Mouse (Mus musculus): ENCODE results near the gene Cmtm2b. TPM values are rescaled to one million over a fixed set of nuclear protein-coding genes. Genes with fewer than 3 reads are reported as not detected.

The Cmtm2b gene
- polyA plus RNA-seq, 1 experiment from 2014 or later: not detected

GRCm38 (mm10) chr8:104365695-104366094, 43.7 kb downstream of the Cmtm2b start:
- no peak overlapping the region for H3K4me3 ChIP-seq (ENCODE audit: low read depth, low read length)
- no peaks in the 10 kb centered on the region for H3K9me3 ChIP-seq (replicated peaks; ENCODE audit: control insufficient read depth, low read length)
- ATAC-seq (replicated peaks; ENCODE audit: insufficient number of reproducible peaks, low FRiP score, low TSS enrichment, low read depth) (no peak), DNase-seq (ENCODE audit: low spot score) (no peak)
- H3K9ac ChIP-seq (replicated peaks; ENCODE audit: low read length): no peak overlapping the region
- no peaks in the 10 kb centered on the region for H3K4me1 ChIP-seq (ENCODE audit: control insufficient read depth, insufficient read depth, low read length)
- WGBS: 86% methylated on average over 9 of the region's 9 CpGs
- no peaks in the 10 kb centered on the region for H3K36me3 ChIP-seq (replicated peaks; ENCODE audit: control insufficient read depth, insufficient read depth, low read depth, low read length)
- no peak overlapping the region for H3K4me2 ChIP-seq (ENCODE audit: low read depth, low read length)
- H3K27ac ChIP-seq (replicated peaks; ENCODE audit: low read depth, low read length): no peak overlapping the region
- no peaks in the 10 kb centered on the region for H3K27me3 ChIP-seq (ENCODE audit: control insufficient read depth, insufficient read depth, low read length)

- Histone ChIP-seq H3K9ac (replicated peaks; ENCODE audit: low read length) (no peak overlapping the region), H3K9me3 (replicated peaks; ENCODE audit: control insufficient read depth, low read length) (no peaks in the 10 kb centered on the region), H3K4me2 (ENCODE audit: low read depth, low read length) (no peak overlapping the region), H3K27ac (replicated peaks; ENCODE audit: low read depth, low read length) (no peak overlapping the region), H3K27me3 (ENCODE audit: control insufficient read depth, insufficient read depth, low read length) (no peaks in the 10 kb centered on the region), H3K4me1 (ENCODE audit: control insufficient read depth, insufficient read depth, low read length) (no peaks in the 10 kb centered on the region), H3K4me3 (ENCODE audit: low read depth, low read length) (no peak overlapping the region), H3K36me3 (replicated peaks; ENCODE audit: control insufficient read depth, insufficient read depth, low read depth, low read length) (no peaks in the 10 kb centered on the region)
- DNase-seq (ENCODE audit: low spot score) (no peak), ATAC-seq (replicated peaks; ENCODE audit: insufficient number of reproducible peaks, low FRiP score, low TSS enrichment, low read depth) (no peak)
- WGBS: 52% methylated on average over 5 of the region's 5 CpGs
Measured at GRCm38 (mm10) chr8:104367398-104367797, 45.4 kb downstream of the Cmtm2b start.

GRCm38 (mm10) chr8:104369591-104369990, 47.6 kb downstream of the Cmtm2b start:
- Histone ChIP-seq H3K9ac (replicated peaks; ENCODE audit: low read length) (no peak overlapping the region), H3K36me3 (replicated peaks; ENCODE audit: control insufficient read depth, insufficient read depth, low read depth, low read length) (no peaks in the 10 kb centered on the region), H3K4me1 (ENCODE audit: control insufficient read depth, insufficient read depth, low read length) (no peaks in the 10 kb centered on the region), H3K27me3 (ENCODE audit: control insufficient read depth, insufficient read depth, low read length) (no peaks in the 10 kb centered on the region), H3K4me2 (ENCODE audit: low read depth, low read length) (no peak overlapping the region), H3K27ac (replicated peaks; ENCODE audit: low read depth, low read length) (no peak overlapping the region), H3K9me3 (replicated peaks; ENCODE audit: control insufficient read depth, low read length) (no peaks in the 10 kb centered on the region), H3K4me3 (ENCODE audit: low read depth, low read length) (no peak overlapping the region)
- ATAC-seq (replicated peaks; ENCODE audit: insufficient number of reproducible peaks, low FRiP score, low TSS enrichment, low read depth) (no peak), DNase-seq (ENCODE audit: low spot score) (no peak)
- 80% methylated on average over 12 of the region's 12 CpGs for WGBS

GRCm38 (mm10) chr8:104370071-104370470, 48.0 kb downstream of the Cmtm2b start:
- 87% methylated on average over 6 of the region's 6 CpGs for WGBS
- no peak for ATAC-seq (replicated peaks; ENCODE audit: insufficient number of reproducible peaks, low FRiP score, low TSS enrichment, low read depth)

GRCm38 (mm10) chr8:104371121-104371520, 49.1 kb downstream of the Cmtm2b start:
- no peaks in the 10 kb centered on the region for H3K36me3 ChIP-seq (replicated peaks; ENCODE audit: control insufficient read depth, insufficient read depth, low read depth, low read length)
- ATAC-seq (replicated peaks; ENCODE audit: insufficient number of reproducible peaks, low FRiP score, low TSS enrichment, low read depth): no peak

More at GRCm38 (mm10) chr8:104370071-104370470, 48.0 kb downstream of the Cmtm2b start:
- Histone ChIP-seq H3K36me3 (replicated peaks; ENCODE audit: control insufficient read depth, insufficient read depth, low read depth, low read length) (no peaks in the 10 kb centered on the region), H3K27me3 (ENCODE audit: control insufficient read depth, insufficient read depth, low read length) (no peaks in the 10 kb centered on the region), H3K9me3 (replicated peaks; ENCODE audit: control insufficient read depth, low read length) (no peaks in the 10 kb centered on the region), H3K9ac (replicated peaks; ENCODE audit: low read length) (no peak overlapping the region), H3K27ac (replicated peaks; ENCODE audit: low read depth, low read length) (no peak overlapping the region), H3K4me1 (ENCODE audit: control insufficient read depth, insufficient read depth, low read length) (no peaks in the 10 kb centered on the region), H3K4me3 (ENCODE audit: low read depth, low read length) (no peak overlapping the region), H3K4me2 (ENCODE audit: low read depth, low read length) (no peak overlapping the region)
- no peak for DNase-seq (ENCODE audit: low spot score)

GRCm38 (mm10) chr8:104373779-104374178, 51.7 kb downstream of the Cmtm2b start:
- 80% methylated on average over 11 of the region's 11 CpGs for WGBS
- ATAC-seq (replicated peaks; ENCODE audit: insufficient number of reproducible peaks, low FRiP score, low TSS enrichment, low read depth): no peak

More at GRCm38 (mm10) chr8:104371121-104371520, 49.1 kb downstream of the Cmtm2b start:
- WGBS: 87% methylated on average over 6 of the region's 6 CpGs
- no peak overlapping the region for H3K4me3 ChIP-seq (ENCODE audit: low read depth, low read length)
- no peaks in the 10 kb centered on the region for H3K4me1 ChIP-seq (ENCODE audit: control insufficient read depth, insufficient read depth, low read length)
- H3K4me2 ChIP-seq (ENCODE audit: low read depth, low read length): no peak overlapping the region
- no peak overlapping the region for H3K27ac ChIP-seq (replicated peaks; ENCODE audit: low read depth, low read length)
- DNase-seq (ENCODE audit: low spot score): no peak
- H3K27me3 ChIP-seq (ENCODE audit: control insufficient read depth, insufficient read depth, low read length): no peaks in the 10 kb centered on the region
- no peaks in the 10 kb centered on the region for H3K9me3 ChIP-seq (replicated peaks; ENCODE audit: control insufficient read depth, low read length)
- no peak overlapping the region for H3K9ac ChIP-seq (replicated peaks; ENCODE audit: low read length)

GRCm38 (mm10) chr8:104374269-104374668, 52.2 kb downstream of the Cmtm2b start:
- Histone ChIP-seq H3K27ac (replicated peaks; ENCODE audit: low read depth, low read length) (no peak overlapping the region), H3K4me1 (ENCODE audit: control insufficient read depth, insufficient read depth, low read length) (no peaks in the 10 kb centered on the region), H3K9ac (replicated peaks; ENCODE audit: low read length) (no peak overlapping the region), H3K4me3 (ENCODE audit: low read depth, low read length) (no peak overlapping the region), H3K27me3 (ENCODE audit: control insufficient read depth, insufficient read depth, low read length) (no peaks in the 10 kb centered on the region), H3K9me3 (replicated peaks; ENCODE audit: control insufficient read depth, low read length) (no peaks in the 10 kb centered on the region), H3K4me2 (ENCODE audit: low read depth, low read length) (no peak overlapping the region), H3K36me3 (replicated peaks; ENCODE audit: control insufficient read depth, insufficient read depth, low read depth, low read length) (no peaks in the 10 kb centered on the region)
- DNase-seq (ENCODE audit: low spot score) (no peak), ATAC-seq (replicated peaks; ENCODE audit: insufficient number of reproducible peaks, low FRiP score, low TSS enrichment, low read depth) (no peak)
- 72% methylated on average over 11 of the region's 11 CpGs for WGBS

More at GRCm38 (mm10) chr8:104373779-104374178, 51.7 kb downstream of the Cmtm2b start:
- no peaks in the 10 kb centered on the region for H3K27me3 ChIP-seq (ENCODE audit: control insufficient read depth, insufficient read depth, low read length)
- H3K4me3 ChIP-seq (ENCODE audit: low read depth, low read length): no peak overlapping the region
- no peaks in the 10 kb centered on the region for H3K4me1 ChIP-seq (ENCODE audit: control insufficient read depth, insufficient read depth, low read length)
- no peak for DNase-seq (ENCODE audit: low spot score)
- H3K9me3 ChIP-seq (replicated peaks; ENCODE audit: control insufficient read depth, low read length): no peaks in the 10 kb centered on the region
- no peak overlapping the region for H3K4me2 ChIP-seq (ENCODE audit: low read depth, low read length)
- no peaks in the 10 kb centered on the region for H3K36me3 ChIP-seq (replicated peaks; ENCODE audit: control insufficient read depth, insufficient read depth, low read depth, low read length)
- no peak overlapping the region for H3K27ac ChIP-seq (replicated peaks; ENCODE audit: low read depth, low read length)
- H3K9ac ChIP-seq (replicated peaks; ENCODE audit: low read length): no peak overlapping the region

- Histone ChIP-seq H3K27ac (replicated peaks; ENCODE audit: low read depth, low read length) (no peak overlapping the region; the same call in 1 of the 2 replicates), H3K4me1 (ENCODE audit: control insufficient read depth, insufficient read depth, low read length) (no peaks in the 10 kb centered on the region), H3K36me3 (replicated peaks; ENCODE audit: control insufficient read depth, insufficient read depth, low read depth, low read length) (no peaks in the 10 kb centered on the region), H3K4me3 (ENCODE audit: low read depth, low read length) (no peak overlapping the region), H3K27me3 (ENCODE audit: control insufficient read depth, insufficient read depth, low read length) (no peaks in the 10 kb centered on the region), H3K4me2 (ENCODE audit: low read depth, low read length) (no peak overlapping the region), H3K9me3 (replicated peaks; ENCODE audit: control insufficient read depth, low read length) (no peaks in the 10 kb centered on the region), H3K9ac (replicated peaks; ENCODE audit: low read length) (no peak overlapping the region)
- peak; percentile 42 for DNase-seq (ENCODE audit: low spot score)
- no peak for ATAC-seq (replicated peaks; ENCODE audit: insufficient number of reproducible peaks, low FRiP score, low TSS enrichment, low read depth)
- WGBS: 52% methylated on average over 14 of the region's 14 CpGs
Measured at GRCm38 (mm10) chr8:104374864-104375846, 53.1 kb downstream of the Cmtm2b start.

Data from embryonic facial prominence, embryonic 11.5 days (tissue).